Mouse (Mus musculus) limb, embryonic 11.5 days (tissue): ENCODE measurements around the gene Alox5. TPM values are rescaled to one million over a fixed set of nuclear protein-coding genes. Genes with fewer than 3 reads are reported as not detected.
A peak's percentile ranks its signal among the peaks of the same experiment; 100 is the strongest.

ENCODE experiments used
- ATAC-seq: fragments of 200-750 bp; cut with Nextera tagmentation; 2 replicates; pipeline ENCODE4 v1.8.0; 2017; ENCODE audit warnings: low read depth; ENCODE audit not compliant: insufficient number of reproducible peaks, low FRiP score, low TSS enrichment
- DNase-seq: peaks from one replicate; pipeline ENCODE4 v3.0.0-alpha.2; 2015; ENCODE audit warnings: low spot score
- H3K27ac ChIP-seq: fragments of 300-500 bp; sonication (generic); replicated peaks from 2 replicates; pipeline ENCODE4 v1.5.1; 2014; ENCODE audit warnings: low read depth, mild to moderate bottlenecking, low read length
- H3K27me3 ChIP-seq: fragments of 300-500 bp; sonication (generic); 2 replicates; pipeline ENCODE4 v1.6.1; 2014; ENCODE audit warnings: mild to moderate bottlenecking, low read length, mixed read lengths; ENCODE audit not compliant: control insufficient read depth, insufficient read depth
- H3K36me3 ChIP-seq: fragments of 300-500 bp; sonication (generic); 2 replicates; pipeline ENCODE4 v1.6.1; 2014; ENCODE audit warnings: mild to moderate bottlenecking, low read length, moderate library complexity, mixed read lengths; ENCODE audit not compliant: control insufficient read depth, insufficient read depth
- H3K4me1 ChIP-seq: fragments of 300-500 bp; sonication (generic); 2 replicates; pipeline ENCODE4 v1.6.1; 2014; ENCODE audit warnings: low read length, mixed read lengths; ENCODE audit not compliant: control insufficient read depth, insufficient read depth
- H3K4me2 ChIP-seq: fragments of 300-500 bp; sonication (generic); 2 replicates; pipeline ENCODE4 v1.6.1; 2014; ENCODE audit warnings: low read depth, mild to moderate bottlenecking, moderate library complexity; ENCODE audit not compliant: severe bottlenecking
- H3K4me3 ChIP-seq: fragments of 300-500 bp; sonication (generic); 2 replicates; pipeline ENCODE4 v1.5.1; 2014; ENCODE audit warnings: low read depth, low read length
- H3K9ac ChIP-seq: fragments of 300-500 bp; sonication (generic); 2 replicates; pipeline ENCODE4 v1.6.1; 2014; ENCODE audit warnings: mild to moderate bottlenecking, low read length
- H3K9me3 ChIP-seq: fragments of 300-500 bp; sonication (generic); 2 replicates; pipeline ENCODE4 v1.6.1; 2016; ENCODE audit warnings: low read length; ENCODE audit not compliant: control insufficient read depth
- WGBS: fragments of 180-500 bp; shearing (Covaris S2); extraction: QIAGEN DNeasy Blood & Tissue Kit; methylation state at CpG from one replicate; pipeline ENCODE4 v1.1.7; 2014; 5-methylcytosine and 5-hydroxymethylcytosine counted together
- polyA plus RNA-seq: library from polyadenylated mRNA; unstranded; fragments of >200 nt; fragmentation: Nextera tagmentation; extraction: Ambion mirVana; gene quantifications from 2 replicates; pipeline ENCODE4 v1.2.1, GENCODE M21; 2014

The Alox5 gene
- polyA plus RNA-seq, 1 experiment from 2014 or later = 0.75 TPM

DNA sequence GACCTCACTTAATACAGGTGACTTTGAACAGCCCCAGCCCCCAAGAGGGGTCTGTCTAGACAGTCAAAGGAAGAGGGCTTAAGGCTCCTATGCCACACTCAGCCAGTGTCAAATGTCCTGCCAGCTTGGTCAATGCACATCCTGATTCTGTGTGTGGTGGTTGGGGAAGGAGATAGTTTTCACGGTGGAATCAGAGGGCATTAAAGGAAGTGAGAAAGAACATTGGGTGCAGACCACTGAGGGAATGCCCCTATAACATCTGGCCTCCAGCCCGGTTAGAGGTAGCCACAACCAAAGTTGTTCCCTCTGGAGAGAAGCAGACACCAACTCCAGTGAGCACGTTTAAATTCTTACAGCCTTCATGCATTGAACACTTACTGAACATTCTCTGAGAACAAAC, 33.4 kb downstream of the Alox5 start:
- DNase-seq (no peak), ATAC-seq (no peak)
- Histone ChIP-seq H3K9ac (no peak overlapping the region), H3K27ac (no peak overlapping the region), H3K4me2 (no peak overlapping the region), H3K36me3 (no peaks in the 10 kb centered on the region), H3K4me3 (no peak overlapping the region), H3K4me1 (no peaks in the 10 kb centered on the region), H3K9me3 (no peaks in the 10 kb centered on the region), H3K27me3 (no peaks in the 10 kb centered on the region)
- 81% methylated on average over 3 of the region's 3 CpGs for WGBS

DNA sequence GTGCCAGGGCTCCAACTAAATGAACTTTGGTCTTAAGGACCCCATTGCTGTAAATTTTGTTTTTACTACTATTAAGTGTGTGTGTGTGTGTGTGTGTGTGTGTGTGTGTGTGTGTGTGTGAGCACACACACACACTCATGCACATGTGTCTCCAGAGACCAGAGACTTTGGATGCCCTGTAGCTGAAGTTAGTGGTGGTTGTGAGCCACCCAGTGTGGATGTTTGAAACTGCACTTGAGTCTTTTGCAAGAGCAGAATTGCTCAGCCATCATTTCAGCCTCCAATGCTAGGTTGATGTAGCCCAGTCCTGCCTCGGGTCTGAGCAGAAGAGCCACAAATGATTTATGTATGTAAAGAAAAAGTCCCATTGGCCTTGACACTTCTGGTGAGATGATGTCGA, 37.3 kb downstream of the Alox5 start:
- no peak overlapping the region for H3K9ac ChIP-seq
- 68% methylated on average over 2 of the region's 2 CpGs for WGBS
- H3K9me3 ChIP-seq = no peaks in the 10 kb centered on the region
- H3K4me3 ChIP-seq = no peak overlapping the region
- H3K27ac ChIP-seq = no peak overlapping the region
- ATAC-seq (no peak), DNase-seq (no peak)
- no peaks in the 10 kb centered on the region for H3K27me3 ChIP-seq
- H3K36me3 ChIP-seq = no peaks in the 10 kb centered on the region
- H3K4me2 ChIP-seq = no peak overlapping the region
- H3K4me1 ChIP-seq = no peaks in the 10 kb centered on the region

DNA sequence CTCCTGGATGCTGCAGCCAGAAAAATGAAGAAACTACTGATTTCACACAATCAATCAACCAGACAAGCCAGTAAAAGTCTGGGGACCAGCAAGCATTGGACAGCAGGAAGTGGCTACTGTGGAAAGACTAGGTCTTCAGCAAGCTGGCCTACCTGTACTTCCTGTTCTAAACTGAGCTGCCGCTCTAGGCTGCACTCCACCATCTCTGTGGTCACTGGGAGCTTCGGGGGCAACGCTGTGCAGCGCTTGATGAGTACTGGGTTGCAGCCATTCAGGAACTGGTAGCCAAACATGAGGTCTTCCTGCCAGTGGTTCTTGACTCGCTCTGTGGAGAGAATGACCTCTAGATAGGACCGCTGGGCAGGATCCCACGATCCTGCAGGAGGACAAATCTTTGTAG, 38.0 kb downstream of the Alox5 start:
- H3K27ac ChIP-seq = no peak overlapping the region
- no peaks in the 10 kb centered on the region for H3K27me3 ChIP-seq
- no peaks in the 10 kb centered on the region for H3K4me1 ChIP-seq
- no peak overlapping the region for H3K4me2 ChIP-seq
- H3K4me3 ChIP-seq = no peak overlapping the region
- no peak for ATAC-seq
- no peaks in the 10 kb centered on the region for H3K9me3 ChIP-seq
- DNase-seq = no peak
- no peaks in the 10 kb centered on the region for H3K36me3 ChIP-seq
- 89% methylated on average over 7 of the region's 7 CpGs for WGBS
- no peak overlapping the region for H3K9ac ChIP-seq

DNA sequence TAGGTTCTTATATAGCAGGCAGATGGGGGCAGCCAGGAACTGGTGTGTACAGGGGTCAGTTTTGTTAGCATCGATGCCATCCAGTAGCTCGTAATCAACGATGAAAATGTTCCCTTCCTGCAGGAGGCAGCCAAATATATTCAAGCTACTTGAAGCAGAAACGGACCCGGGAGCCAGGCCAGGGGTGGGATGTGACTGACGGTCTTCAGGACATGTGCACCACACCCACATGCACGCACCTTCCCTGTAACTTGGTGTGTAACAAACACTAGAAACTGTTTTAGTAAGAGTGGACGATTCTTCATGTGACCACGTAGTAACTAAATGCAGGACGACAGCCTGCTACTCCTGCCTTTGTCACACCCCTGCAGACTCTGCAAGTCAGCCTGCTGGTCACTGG, 40.7 kb downstream of the Alox5 start:
- 85% methylated on average over 10 of the region's 10 CpGs for WGBS
- ATAC-seq (no peak), DNase-seq (no peak)
- no peaks in the 10 kb centered on the region for H3K9me3 ChIP-seq
- H3K27me3 ChIP-seq = no peaks in the 10 kb centered on the region
- no peak overlapping the region for H3K9ac ChIP-seq
- no peaks in the 10 kb centered on the region for H3K4me1 ChIP-seq
- no peak overlapping the region for H3K27ac ChIP-seq
- no peak overlapping the region for H3K4me3 ChIP-seq
- H3K36me3 ChIP-seq = no peaks in the 10 kb centered on the region
- no peak overlapping the region for H3K4me2 ChIP-seq

DNA sequence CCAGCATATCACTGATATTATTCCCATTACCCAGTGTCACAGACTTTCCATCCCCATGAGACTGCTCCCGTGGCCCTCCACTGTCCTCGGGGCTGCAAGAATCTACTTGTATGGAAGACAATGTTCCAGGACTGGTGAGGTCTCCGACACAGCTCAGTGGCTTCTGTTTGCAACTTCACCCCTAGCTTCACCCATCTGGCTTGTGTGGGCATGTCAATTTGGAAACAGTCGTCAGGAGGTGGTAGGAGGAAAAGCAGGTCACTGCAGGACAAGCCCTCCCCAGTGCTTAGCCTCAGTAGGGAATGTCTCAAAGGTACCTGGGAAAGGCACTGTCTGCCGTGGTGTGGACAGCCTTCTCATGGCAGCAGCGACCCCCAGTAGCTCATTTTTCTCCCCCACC, 41.3 kb downstream of the Alox5 start:
- ATAC-seq = no peak
- Histone ChIP-seq H3K9me3 (no peaks in the 10 kb centered on the region), H3K27ac (no peak overlapping the region), H3K4me2 (no peak overlapping the region), H3K36me3 (no peaks in the 10 kb centered on the region), H3K4me1 (no peaks in the 10 kb centered on the region), H3K4me3 (no peak overlapping the region), H3K9ac (no peak overlapping the region), H3K27me3 (no peaks in the 10 kb centered on the region)
- DNase-seq = no peak
- WGBS = 65% methylated on average over 6 of the region's 6 CpGs

DNA sequence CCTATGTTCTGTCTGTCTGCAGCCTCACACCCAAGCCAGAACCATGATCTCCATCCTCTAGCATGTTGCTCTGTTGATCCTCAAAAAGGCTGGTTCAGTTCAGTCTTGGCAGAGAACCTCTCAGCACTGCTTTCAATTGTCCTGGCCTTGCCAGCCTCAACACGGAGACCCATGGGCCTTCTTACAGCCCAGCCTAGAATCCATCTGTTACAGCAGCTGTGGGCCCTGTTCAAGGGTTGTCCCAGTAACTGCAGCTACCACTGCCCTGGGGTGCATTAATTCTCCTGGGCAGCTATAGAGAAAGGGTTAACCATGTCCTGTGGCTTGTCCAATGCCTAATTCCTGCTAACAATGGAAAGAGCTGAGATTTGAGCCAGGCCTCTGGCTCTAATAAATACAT, 42.5 kb downstream of the Alox5 start:
- Histone ChIP-seq H3K27me3 (no peaks in the 10 kb centered on the region), H3K27ac (no peak overlapping the region), H3K4me1 (no peaks in the 10 kb centered on the region), H3K4me3 (no peak overlapping the region), H3K4me2 (no peak overlapping the region), H3K9me3 (no peaks in the 10 kb centered on the region), H3K36me3 (no peaks in the 10 kb centered on the region), H3K9ac (no peak overlapping the region)
- DNase-seq (no peak), ATAC-seq (no peak)
- WGBS = 84% methylated on average over 1 of the region's 1 CpGs

DNA sequence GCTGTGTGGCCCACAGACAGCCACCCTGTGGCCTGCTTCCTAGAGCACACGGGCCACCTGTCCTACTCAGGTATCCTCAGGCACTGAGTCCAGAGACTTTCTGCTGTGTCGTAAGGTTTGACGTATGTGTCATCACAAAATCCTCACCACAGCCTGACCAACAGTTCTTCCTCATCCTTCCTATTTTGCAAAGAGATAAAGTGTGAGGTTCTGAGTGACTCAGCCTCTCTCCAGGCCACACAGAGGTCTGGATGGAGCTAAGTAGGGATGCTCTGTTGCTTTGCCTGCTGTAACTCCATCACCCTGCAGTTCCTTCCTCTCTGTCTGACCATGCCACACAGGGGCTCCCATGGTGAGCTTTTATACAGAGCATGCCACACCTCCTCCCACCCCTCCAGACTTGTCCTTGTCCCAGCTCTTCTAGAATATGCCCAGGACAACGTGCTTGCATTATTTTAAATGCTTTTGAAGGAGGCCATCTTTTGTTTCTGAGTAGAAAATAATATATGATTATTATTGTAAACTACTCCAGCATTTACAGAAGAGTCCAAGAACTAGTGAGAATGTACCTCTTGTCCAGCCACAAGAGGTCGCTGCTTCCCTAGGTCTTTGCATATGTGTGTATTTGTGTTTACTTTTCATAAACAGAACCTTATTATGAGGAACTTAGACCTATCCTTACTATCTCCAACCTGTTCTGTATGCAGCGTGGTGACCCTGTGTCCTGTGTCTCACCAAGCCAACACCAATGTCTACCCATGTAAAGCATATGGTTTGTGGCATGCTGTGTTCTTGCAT, 43.3 kb downstream of the Alox5 start:
- Histone ChIP-seq H3K4me1 (no peaks in the 10 kb centered on the region), H3K36me3 (no peaks in the 10 kb centered on the region), H3K4me3 (no peak overlapping the region), H3K27me3 (no peaks in the 10 kb centered on the region), H3K4me2 (no peak overlapping the region), H3K9me3 (no peaks in the 10 kb centered on the region), H3K9ac (no peak overlapping the region), H3K27ac (no peak overlapping the region)
- WGBS = 67% methylated on average over 6 of the region's 6 CpGs
- no peak for ATAC-seq
- DNase-seq = peak; percentile 29

DNA sequence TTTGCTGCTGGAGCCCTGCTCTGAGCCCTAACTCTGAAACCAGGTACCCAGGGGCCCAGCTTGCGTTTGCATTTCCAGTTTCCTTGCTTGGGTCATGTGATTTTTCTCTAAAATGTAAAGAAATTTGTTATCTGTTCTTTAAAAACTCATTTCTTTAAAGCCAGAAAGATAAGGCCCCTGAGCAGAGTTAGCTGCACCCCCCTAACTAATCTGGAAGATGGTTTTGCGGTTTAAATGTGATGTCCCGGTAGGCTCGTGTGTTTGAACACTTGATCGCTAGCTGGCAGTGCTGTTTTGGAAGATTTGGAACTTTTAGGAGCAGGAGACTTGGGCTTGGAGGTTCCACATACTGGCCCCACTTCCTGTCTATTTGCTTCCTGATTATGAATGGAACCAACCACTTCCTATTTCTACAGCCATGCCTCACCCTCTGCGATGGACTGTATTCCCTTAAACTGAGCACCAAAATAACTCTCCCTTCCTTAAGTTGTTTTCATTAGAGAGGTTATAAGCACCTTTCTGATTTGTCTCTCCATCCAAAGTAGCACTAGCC, 44.9 kb downstream of the Alox5 start:
- no peak overlapping the region for H3K9ac ChIP-seq
- no peak overlapping the region for H3K27ac ChIP-seq
- no peaks in the 10 kb centered on the region for H3K9me3 ChIP-seq
- no peaks in the 10 kb centered on the region for H3K4me1 ChIP-seq
- no peaks in the 10 kb centered on the region for H3K36me3 ChIP-seq
- no peak for DNase-seq
- WGBS = 86% methylated on average over 6 of the region's 6 CpGs
- H3K27me3 ChIP-seq = no peaks in the 10 kb centered on the region
- no peak overlapping the region for H3K4me3 ChIP-seq
- no peak for ATAC-seq
- H3K4me2 ChIP-seq = no peak overlapping the region
